Mouse (Mus musculus): ENCODE measurements around the gene Coro2b. TPM values are rescaled to one million over a fixed set of nuclear protein-coding genes. Genes with fewer than 3 reads are reported as not detected.

The Coro2b gene
- polyA plus RNA-seq, 1 experiment from 2014 or later, result 41.5 TPM

DNA sequence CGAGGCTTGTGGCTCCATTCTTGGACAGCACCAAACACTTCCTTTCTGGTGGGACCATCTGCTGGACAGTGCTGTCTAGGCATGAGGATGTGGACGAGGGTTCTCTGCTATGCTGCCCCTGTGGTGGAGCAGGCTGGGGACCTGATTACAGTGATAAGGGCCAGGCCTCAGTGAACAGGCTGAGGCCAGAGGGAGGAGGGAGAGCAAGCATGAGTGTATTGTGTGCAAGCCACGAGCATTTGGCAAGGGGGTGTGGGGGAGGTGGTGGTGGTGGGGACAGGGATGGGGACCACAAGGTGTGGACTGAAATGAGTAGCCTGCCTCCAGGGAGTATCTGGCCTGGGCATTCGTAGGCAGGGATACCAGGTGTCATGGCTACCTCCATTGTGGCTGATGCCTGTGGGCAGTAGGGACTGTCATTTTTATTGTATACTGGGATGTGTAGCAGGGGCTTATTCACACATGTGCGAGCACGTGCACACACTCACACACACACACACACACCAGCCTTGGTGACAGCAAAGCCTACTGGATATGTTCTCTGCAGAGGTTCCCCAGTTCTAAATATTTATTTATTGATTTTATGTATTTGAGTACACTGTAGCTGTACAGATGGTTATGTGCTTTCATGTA is 166.1 kb downstream of the Coro2b start:
- H3K4me1 ChIP-seq (replicated peaks), result peaks cover 78% of the 10 kb centered on the region
- H3K36me3 ChIP-seq, result peaks cover 29% of the 10 kb centered on the region
- H3K9me3 ChIP-seq, result no peaks in the 10 kb centered on the region
- no peak overlapping the region for H3K4me3 ChIP-seq
- H3K4me2 ChIP-seq, result no peak overlapping the region
- ATAC-seq (ENCODE audit: low read depth), result no peak
- 58% methylated on average over 6 of the region's 6 CpGs for WGBS
- H3K27me3 ChIP-seq, result no peaks in the 10 kb centered on the region
- no peak overlapping the region for H3K9ac ChIP-seq
- H3K27ac ChIP-seq (replicated peaks), result no peak overlapping the region

DNA sequence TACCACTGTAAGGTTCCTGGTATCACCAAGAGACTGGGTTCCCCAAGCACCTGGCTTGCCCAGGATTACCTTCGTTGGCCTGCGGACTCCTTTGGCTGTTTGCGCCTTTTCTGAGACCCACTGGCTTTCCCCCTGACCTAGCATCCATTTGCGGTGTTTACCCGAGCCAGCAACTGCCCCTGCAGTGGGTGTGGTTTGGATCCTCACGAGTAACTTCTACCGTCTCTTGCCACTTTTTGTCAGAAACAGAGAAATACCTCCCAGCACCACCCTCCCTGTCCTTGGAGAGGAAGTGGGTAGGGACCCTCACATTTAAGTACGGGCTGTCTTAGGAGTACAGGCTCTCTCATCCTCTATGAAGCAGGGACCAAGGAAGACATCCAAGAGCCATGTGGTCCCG is 166.7 kb downstream of the Coro2b start:
- H3K27me3 ChIP-seq, result no peaks in the 10 kb centered on the region
- no peak overlapping the region for H3K27ac ChIP-seq (replicated peaks)
- 84% methylated on average over 9 of the region's 9 CpGs for WGBS
- H3K4me2 ChIP-seq, result no peak overlapping the region
- peaks cover 24% of the 10 kb centered on the region for H3K36me3 ChIP-seq
- H3K9ac ChIP-seq, result no peak overlapping the region
- ATAC-seq (ENCODE audit: low read depth), result no peak
- H3K9me3 ChIP-seq, result no peaks in the 10 kb centered on the region
- H3K4me1 ChIP-seq (replicated peaks), result peaks cover 84% of the 10 kb centered on the region
- H3K4me3 ChIP-seq, result no peak overlapping the region

Other genes with a start within 250 kb of the Coro2b start
- gene Anp32a, start 195.8 kb downstream of the Coro2b start, polyA plus RNA-seq (2015; fragmentation: Nextera tagmentation; extraction: Ambion mirVana), result 128 and 130 TPM in 2 replicates
- gene Itga11, start 140.8 kb upstream of the Coro2b start, polyA plus RNA-seq (2015; fragmentation: Nextera tagmentation; extraction: Ambion mirVana), result 1.4 and 1.7 TPM in 2 replicates